Mouse (Mus musculus): ENCODE measurements around the gene Rac1.

DNA sequence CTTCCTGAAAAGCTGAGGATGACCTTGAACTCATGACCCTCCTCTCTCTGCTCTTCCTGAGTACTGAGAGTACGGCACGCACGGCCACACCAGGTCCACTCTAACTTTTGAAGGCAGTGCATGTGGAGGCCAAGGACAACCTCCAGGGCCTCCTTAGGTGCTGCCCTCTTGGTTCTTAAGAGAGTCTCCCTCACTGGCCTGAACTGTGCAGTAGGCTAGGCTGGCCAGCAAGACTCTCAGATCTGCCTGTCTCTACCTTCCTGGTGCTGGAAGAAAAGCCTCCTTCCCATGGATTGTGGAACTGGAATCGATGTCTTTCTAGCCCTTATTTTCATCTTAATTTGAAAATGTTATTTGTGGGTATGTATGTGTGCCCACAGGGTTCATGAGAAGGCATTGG lies 33.2 kb upstream of the Rac1 start:
- TF ChIP-seq CTCF (IDR thresholded peaks at IDR 0.05; ENCODE audit: control insufficient read depth, insufficient read depth, insufficient replicate concordance, low read depth, low read length), result no peak
- no peak for TF ChIP-seq POLR2A (IDR thresholded peaks at IDR 0.05; ENCODE audit: control insufficient read depth, low read depth, low read length)
